Mouse (Mus musculus) ES-Bruce4 (cell line): Measurements from ENCODE around the gene Mfap1b. TPM values are rescaled to one million over a fixed set of nuclear protein-coding genes. Genes with fewer than 3 reads are reported as not detected.
A peak's percentile ranks its signal among the peaks of the same experiment; 100 is the strongest.

Source experiments
- H3K27ac ChIP-seq: 2 replicates; pipeline ENCODE4 v1.5.1; 2012; ENCODE audit warnings: low read length, inconsistent platforms; ENCODE audit not compliant: insufficient read depth
- H3K27me3 ChIP-seq: 2 replicates; pipeline ENCODE4 v1.6.1; 2012; ENCODE audit warnings: mild to moderate bottlenecking, low read length, inconsistent platforms; ENCODE audit not compliant: control insufficient read depth, poor library complexity, insufficient read depth, severe bottlenecking
- H3K36me3 ChIP-seq: 2 replicates; pipeline ENCODE4 v1.6.1; 2012; ENCODE audit warnings: inconsistent platforms, mild to moderate bottlenecking, low read length, moderate library complexity; ENCODE audit not compliant: control insufficient read depth, poor library complexity, insufficient read depth, severe bottlenecking
- H3K4me1 ChIP-seq: one replicate; pipeline ENCODE4 v1.8.1; 2011; ENCODE audit warnings: low read length; ENCODE audit not compliant: control insufficient read depth, insufficient read depth
- H3K4me3 ChIP-seq: 2 replicates; pipeline ENCODE4 v1.5.1; 2011; ENCODE audit warnings: low read depth, mild to moderate bottlenecking, low read length
- H3K9ac ChIP-seq: 2 replicates; pipeline ENCODE4 v1.6.1; 2012; ENCODE audit warnings: low read depth, mild to moderate bottlenecking, inconsistent platforms; ENCODE audit not compliant: poor library complexity, severe bottlenecking
- H3K9me3 ChIP-seq: replicated peaks from 2 replicates; pipeline ENCODE4 v1.6.1; 2012; ENCODE audit warnings: mild to moderate bottlenecking, low read length, inconsistent platforms; ENCODE audit not compliant: control insufficient read depth, poor library complexity, insufficient read depth, severe bottlenecking
- CTCF ChIP-seq: IDR thresholded peaks from one replicate; pipeline ENCODE4 v1.8.1; 2011; ENCODE audit warnings: low read depth, low read length
- EP300 ChIP-seq: IDR thresholded peaks from 2 replicates; pipeline ENCODE4 v1.6.1; 2011; ENCODE audit warnings: low read depth, low read length; ENCODE audit not compliant: insufficient read depth
- POLR2A ChIP-seq: IDR thresholded peaks from one replicate; pipeline ENCODE4 v1.8.1; 2011; ENCODE audit warnings: low read length; ENCODE audit not compliant: insufficient read depth
- polyA plus RNA-seq: library from polyadenylated mRNA; stranded (reverse); fragments of >200 nt; gene quantifications from 2 replicates; pipeline ENCODE4 v1.2.4, GENCODE M21; 2011; ENCODE audit warnings: low read depth; ENCODE audit not compliant: missing spikeins, insufficient read depth, insufficient read length

Gene Mfap1b
- polyA plus RNA-seq, 1 experiment = 28.0 TPM

GRCm38 (mm10) chr2:121460071-121460470 lies 13.8 kb downstream of the Mfap1b start:
- no peak overlapping the region for H3K4me3 ChIP-seq
- H3K36me3 ChIP-seq = peaks cover 15% of the 10 kb centered on the region
- no peaks in the 10 kb centered on the region for H3K4me1 ChIP-seq
- no peaks in the 10 kb centered on the region for H3K27me3 ChIP-seq
- TF ChIP-seq CTCF (no peak), POLR2A (no peak), EP300 (no peak)
- no peak overlapping the region for H3K9ac ChIP-seq
- H3K27ac ChIP-seq = no peak overlapping the region
- no peaks in the 10 kb centered on the region for H3K9me3 ChIP-seq

DNA sequence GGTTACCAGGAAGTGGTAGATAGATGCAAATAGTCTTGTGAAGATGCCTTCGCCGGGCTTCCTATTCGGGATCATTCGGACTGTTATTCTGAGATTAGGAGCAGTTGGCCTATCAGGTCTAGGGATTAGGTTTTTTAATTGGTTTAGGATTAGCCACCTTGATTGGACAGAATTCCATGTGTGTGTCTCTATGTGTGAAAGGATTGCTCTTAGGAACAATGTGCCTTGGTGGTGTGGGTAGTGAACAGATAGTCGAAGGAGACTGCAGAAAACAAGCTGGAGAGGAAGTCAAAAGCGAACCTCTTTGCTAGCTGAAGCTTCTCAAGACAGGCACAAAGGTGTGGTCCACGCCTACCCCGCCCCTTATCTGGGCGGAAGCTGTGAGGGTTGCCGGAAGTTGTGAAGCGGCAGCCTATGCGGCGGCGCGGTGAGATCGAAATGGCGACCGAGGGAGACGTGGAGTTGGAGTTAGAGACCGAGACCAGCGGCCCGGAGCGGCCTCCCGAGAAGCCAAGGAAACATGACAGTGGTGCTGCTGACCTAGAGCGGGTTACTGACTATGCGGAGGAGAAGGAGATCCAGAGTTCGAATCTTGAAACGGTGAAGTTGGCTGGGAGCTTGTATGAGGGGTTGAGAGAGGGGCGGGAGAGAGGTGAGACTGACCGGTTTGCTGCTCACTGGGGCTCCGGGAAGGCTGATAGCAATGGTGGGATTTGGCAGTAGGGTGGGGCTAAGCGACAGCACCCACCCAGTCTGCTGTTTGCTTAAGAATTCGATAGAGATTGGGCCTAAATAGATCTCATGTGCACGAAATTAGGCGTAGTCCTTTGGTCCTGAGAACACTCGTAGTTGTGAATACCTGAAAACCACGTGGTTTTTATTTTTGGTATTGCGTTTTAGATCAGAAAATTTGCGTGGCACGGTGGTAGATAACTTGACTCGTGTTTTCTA lies 16.9 kb downstream of the Mfap1b start, which contains the start of gene Serinc4:
Serinc4 (minus strand) TSS at position 90 of the 951 bp plus-strand sequence.
- Histone ChIP-seq H3K27ac (peak within 1 kb of the TSS; percentile 44), H3K36me3 (peaks cover 26% of the 10 kb centered on the region), H3K27me3 (no peaks in the 10 kb centered on the region), H3K4me3 (peak within 1 kb of the TSS; percentile 90), H3K4me1 (peaks cover 2% of the 10 kb centered on the region), H3K9me3 (no peaks in the 10 kb centered on the region), H3K9ac (peak within 1 kb of the TSS; percentile 72)
- peak; percentile 58 for TF ChIP-seq POLR2A
- TF ChIP-seq EP300 = no peak

DNA sequence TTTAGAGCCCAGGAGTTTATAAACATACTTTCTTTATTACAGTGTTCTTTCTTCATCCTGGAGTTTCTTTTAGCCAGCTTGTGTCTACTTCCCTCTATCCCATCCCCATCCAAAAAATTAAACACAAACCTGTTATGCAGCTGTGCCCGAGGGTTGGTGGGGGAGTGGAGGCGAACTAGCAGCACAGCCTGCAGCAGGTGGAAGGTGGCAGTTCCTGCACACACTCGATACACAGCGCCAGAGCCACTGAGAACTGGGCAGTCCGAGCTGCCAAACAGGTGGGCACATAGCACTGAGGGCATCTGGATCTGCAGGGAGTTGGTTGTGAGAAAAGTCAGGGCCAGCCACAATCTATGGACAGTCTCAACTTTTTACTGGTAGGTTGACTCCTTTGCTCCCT lies 18.3 kb downstream of the Mfap1b start:
- H3K36me3 ChIP-seq = peaks cover 31% of the 10 kb centered on the region
- H3K9me3 ChIP-seq = no peaks in the 10 kb centered on the region
- no peak for TF ChIP-seq CTCF
- no peak for TF ChIP-seq POLR2A
- TF ChIP-seq EP300 = no peak

DNA sequence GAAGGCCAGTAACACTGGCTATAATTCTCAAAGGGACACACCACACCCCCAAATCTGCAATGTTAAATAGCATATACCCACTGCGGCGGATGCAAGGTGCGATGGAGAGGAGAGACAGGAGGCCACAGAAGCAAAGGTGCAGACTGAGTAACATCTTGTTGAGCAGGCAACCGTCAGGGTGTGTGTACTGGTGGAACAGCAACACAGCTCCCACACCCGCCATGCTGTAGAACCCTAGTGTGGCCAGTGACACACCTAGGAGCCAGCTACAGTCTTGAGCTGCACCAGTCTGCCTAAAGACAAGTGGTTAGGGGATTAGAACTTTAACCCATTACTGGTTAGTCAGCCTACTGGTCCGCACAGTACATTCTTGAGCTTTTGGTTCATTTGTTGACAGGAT lies 19.9 kb downstream of the Mfap1b start:
- H3K36me3 ChIP-seq = peaks cover 30% of the 10 kb centered on the region
- no peaks in the 10 kb centered on the region for H3K27me3 ChIP-seq
- H3K4me1 ChIP-seq = peaks cover 2% of the 10 kb centered on the region
- no peak for TF ChIP-seq POLR2A
- TF ChIP-seq EP300 = no peak
- no peak for TF ChIP-seq CTCF
- H3K9me3 ChIP-seq = no peaks in the 10 kb centered on the region
- no peak overlapping the region for H3K9ac ChIP-seq
- no peak overlapping the region for H3K4me3 ChIP-seq
- no peak overlapping the region for H3K27ac ChIP-seq

More for the DNA sequence above, 18.3 kb downstream of the Mfap1b start:
- Histone ChIP-seq H3K4me3 (no peak overlapping the region), H3K4me1 (peaks cover 2% of the 10 kb centered on the region), H3K9ac (no peak overlapping the region), H3K27me3 (no peaks in the 10 kb centered on the region), H3K27ac (no peak overlapping the region)

DNA sequence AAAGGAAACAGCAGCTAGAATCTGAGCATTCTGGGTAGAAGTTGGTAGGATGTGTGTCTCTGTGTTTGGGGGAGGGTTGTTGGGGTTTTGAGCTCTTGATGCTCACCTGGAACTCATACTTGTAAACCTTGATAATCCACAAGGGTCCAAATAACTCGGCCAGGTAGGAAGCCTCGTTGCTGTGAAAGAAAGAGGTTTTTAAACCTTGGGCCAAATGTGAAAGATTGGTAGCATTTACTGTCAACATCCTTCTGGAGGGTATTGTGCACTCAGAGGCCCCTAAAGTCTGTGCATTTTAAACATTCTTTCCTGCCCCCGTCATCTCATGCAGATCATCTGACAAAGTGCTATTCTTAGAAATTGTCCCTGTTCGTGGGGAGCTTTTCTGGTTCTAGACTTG lies 20.9 kb downstream of the Mfap1b start, which contains the start of gene Hypk:
Hypk (plus strand) TSS at position 301 of the 400 bp plus-strand sequence.
- no peak within 1 kb of the TSS for H3K4me3 ChIP-seq
- no peak within 1 kb of the TSS for H3K9ac ChIP-seq

GRCm38 (mm10) chr2:121452361-121452760 lies 21.5 kb downstream of the Mfap1b start:
- peaks cover 22% of the 10 kb centered on the region for H3K36me3 ChIP-seq
- H3K4me3 ChIP-seq = no peak overlapping the region
- TF ChIP-seq EP300 = no peak
- TF ChIP-seq POLR2A = no peak
- TF ChIP-seq CTCF = no peak
- peaks cover 2% of the 10 kb centered on the region for H3K4me1 ChIP-seq
- H3K9ac ChIP-seq = no peak overlapping the region
- H3K27me3 ChIP-seq = no peaks in the 10 kb centered on the region
- no peaks in the 10 kb centered on the region for H3K9me3 ChIP-seq
- no peak overlapping the region for H3K27ac ChIP-seq

More for the DNA sequence above, 20.9 kb downstream of the Mfap1b start, which contains the start of gene Hypk:
- TF ChIP-seq CTCF (no peak), EP300 (no peak), POLR2A (no peak)
- peaks cover 2% of the 10 kb centered on the region for H3K4me1 ChIP-seq
- H3K27ac ChIP-seq = no peak within 1 kb of the TSS
- H3K36me3 ChIP-seq = peaks cover 22% of the 10 kb centered on the region
- no peaks in the 10 kb centered on the region for H3K27me3 ChIP-seq
- no peaks in the 10 kb centered on the region for H3K9me3 ChIP-seq
